ENCODE assay signal across 8 mouse cellular contexts in genomic region chr15:79442257-79442611, GRCm38 (mm10). TPM values are rescaled to one million over a fixed set of nuclear protein-coding genes. Genes with fewer than 3 reads are reported as not detected.
DNase-seq lines count a peak whose midpoint lies in the region; ATAC-seq and TF ChIP-seq lines count a peak whose summit lies in the region.

No protein-coding gene starts in this region.

- H3K4me2 ChIP-seq in kidney, postnatal 0 days (ENCODE audit: low read length), result peak overlapping the region; percentile 76
- peak overlapping the region; percentile 95 for H3K4me2 ChIP-seq in embryonic facial prominence, embryonic 12.5 days (replicated peaks)
- peak overlapping the region; percentile 98 for H3K4me2 ChIP-seq in hindbrain, postnatal 0 days (ENCODE audit: low read depth, low read length)
- peak overlapping the region; percentile 98 for H3K4me2 ChIP-seq in midbrain, postnatal 0 days (ENCODE audit: low read depth, low read length, poor library complexity, severe bottlenecking)

- 4% methylated on average over 6 of the region's 6 CpGs for WGBS in kidney, postnatal 0 days
- WGBS in embryonic facial prominence, embryonic 12.5 days, result 4% methylated on average over 6 of the region's 6 CpGs
- 1% methylated on average over 6 of the region's 6 CpGs for WGBS in hindbrain, postnatal 0 days
- WGBS in midbrain, postnatal 0 days, result 3% methylated on average over 6 of the region's 6 CpGs

- TF ChIP-seq CTCF in kidney, postnatal 0 days (IDR thresholded peaks at IDR 0.05; ENCODE audit: low read depth), result no peak
- TF ChIP-seq CTCF in hindbrain, postnatal 0 days (IDR thresholded peaks at IDR 0.05; ENCODE audit: low read depth), result no peak
- TF ChIP-seq CTCF in midbrain, postnatal 0 days (IDR thresholded peaks at IDR 0.05), result no peak

- H3K4me3 ChIP-seq in kidney, postnatal 0 days (replicated peaks; ENCODE audit: low read depth, low read length), result peak overlapping the region; percentile 88
- H3K4me3 ChIP-seq in embryonic facial prominence, embryonic 12.5 days, result peak overlapping the region; percentile 89
- peak overlapping the region; percentile 96 for H3K4me3 ChIP-seq in hindbrain, postnatal 0 days (ENCODE audit: low read length)
- H3K4me3 ChIP-seq in midbrain, postnatal 0 days (ENCODE audit: low read depth, low read length), result peak overlapping the region; percentile 93

- no peak for DNase-seq in kidney, postnatal 0 days (ENCODE audit: low spot score)
- no peak for DNase-seq in kidney, adult 11 months
- DNase-seq in hindbrain, postnatal 0 days (ENCODE audit: low spot score), result no peak
- peak; percentile 33 for DNase-seq in midbrain, postnatal 0 days (ENCODE audit: low spot score)
- no peak for DNase-seq in thymus, postnatal 14 days
- DNase-seq in urinary bladder, postnatal 14 days (ENCODE audit: low spot score), result no peak
- no peak for DNase-seq in layer of hippocampus, adult 9-11 months

- ATAC-seq in kidney, postnatal 0 days (replicated peaks; ENCODE audit: low FRiP score, low read depth), result no peak
- no peak for ATAC-seq in embryonic facial prominence, embryonic 12.5 days (ENCODE audit: insufficient number of reproducible peaks, insufficient read depth, low FRiP score, low TSS enrichment)
- peak; percentile 8; the same call in 1 of the 2 replicates for ATAC-seq in hindbrain, postnatal 0 days
- no peak for ATAC-seq in midbrain, postnatal 0 days (ENCODE audit: low FRiP score)

- peak overlapping the region; percentile 94 for H3K9ac ChIP-seq in kidney, postnatal 0 days (ENCODE audit: low read depth, low read length)
- peak overlapping the region; percentile 99 for H3K9ac ChIP-seq in embryonic facial prominence, embryonic 12.5 days
- peak overlapping the region; percentile 99 for H3K9ac ChIP-seq in hindbrain, postnatal 0 days (replicated peaks; ENCODE audit: low read length)
- H3K9ac ChIP-seq in midbrain, postnatal 0 days (replicated peaks; ENCODE audit: low read length, poor library complexity, severe bottlenecking), result peak overlapping the region; percentile 98

- 0 out of 2 replicates have a peak, but pooled peaks cover 4% of the 10 kb centered on the region for H3K36me3 ChIP-seq in kidney, postnatal 0 days (ENCODE audit: insufficient read depth, low read length)
- H3K36me3 ChIP-seq in embryonic facial prominence, embryonic 12.5 days, result peaks cover 17% of the 10 kb centered on the region
- peaks cover 2% of the 10 kb centered on the region; the same call in 1 of the 2 replicates for H3K36me3 ChIP-seq in hindbrain, postnatal 0 days (ENCODE audit: insufficient read depth, low read length)
- peaks cover 8% of the 10 kb centered on the region for H3K36me3 ChIP-seq in midbrain, postnatal 0 days (ENCODE audit: insufficient read depth, low read length)

- no peaks in the 10 kb centered on the region for H3K27me3 ChIP-seq in kidney, postnatal 0 days (ENCODE audit: insufficient read depth, low read length)
- H3K27me3 ChIP-seq in embryonic facial prominence, embryonic 12.5 days, result no peaks in the 10 kb centered on the region; the same call in 1 of the 2 replicates
- no peaks in the 10 kb centered on the region for H3K27me3 ChIP-seq in hindbrain, postnatal 0 days (ENCODE audit: insufficient read depth, low read length)
- H3K27me3 ChIP-seq in midbrain, postnatal 0 days (ENCODE audit: insufficient read depth, low read length), result no peaks in the 10 kb centered on the region

- H3K9me3 ChIP-seq in kidney, postnatal 0 days (replicated peaks; ENCODE audit: low read length), result no peaks in the 10 kb centered on the region
- H3K9me3 ChIP-seq in embryonic facial prominence, embryonic 12.5 days, result no peaks in the 10 kb centered on the region
- no peaks in the 10 kb centered on the region for H3K9me3 ChIP-seq in hindbrain, postnatal 0 days (ENCODE audit: low read length)
- no peaks in the 10 kb centered on the region for H3K9me3 ChIP-seq in midbrain, postnatal 0 days (ENCODE audit: low read length)

- peaks cover 33% of the 10 kb centered on the region for H3K4me1 ChIP-seq in kidney, postnatal 0 days (replicated peaks; ENCODE audit: insufficient read depth, low read length)
- H3K4me1 ChIP-seq in embryonic facial prominence, embryonic 12.5 days, result peaks cover 43% of the 10 kb centered on the region
- peaks cover 31% of the 10 kb centered on the region for H3K4me1 ChIP-seq in hindbrain, postnatal 0 days (ENCODE audit: insufficient read depth, low read length)
- peaks cover 22% of the 10 kb centered on the region for H3K4me1 ChIP-seq in midbrain, postnatal 0 days (ENCODE audit: insufficient read depth, low read length)

- H3K27ac ChIP-seq in kidney, postnatal 0 days, result peak overlapping the region; percentile 94
- H3K27ac ChIP-seq in embryonic facial prominence, embryonic 12.5 days, result peak overlapping the region; percentile 96
- H3K27ac ChIP-seq in hindbrain, postnatal 0 days, result peak overlapping the region; percentile 96
- H3K27ac ChIP-seq in midbrain, postnatal 0 days (ENCODE audit: low read depth, low read length), result peak overlapping the region; percentile 90

RNA-seq across cellular contexts. Expression of gene Csnk1e, which starts 13.1 kb away (rescaled TPM):
- polyA plus RNA-seq in kidney, postnatal 0 days (2015; fragmentation: Nextera tagmentation; extraction: Ambion mirVana), result 50.9 and 53.9 TPM in 2 replicates
- polyA plus RNA-seq in embryonic facial prominence, embryonic 12.5 days (2016; fragmentation: Nextera tagmentation; extraction: Ambion mirVana), result 148 and 160 TPM in 2 replicates
- 323 and 374 TPM in 2 replicates for total RNA-seq in hindbrain, postnatal 0 days (2014; rRNA removed)
- 158 and 178 TPM in 2 replicates for polyA plus RNA-seq in hindbrain, postnatal 0 days (2015; fragmentation: Nextera tagmentation; extraction: Ambion mirVana)
- 378 and 384 TPM in 2 replicates for total RNA-seq in midbrain, postnatal 0 days (2014; rRNA removed)
- polyA plus RNA-seq in midbrain, postnatal 0 days (2015; fragmentation: Nextera tagmentation; extraction: Ambion mirVana), result 153 and 195 TPM in 2 replicates

RNA-seq across cellular contexts. Expression of gene Tmem184b, which starts 38.9 kb away (rescaled TPM):
- 44.4 and 47.5 TPM in 2 replicates for polyA plus RNA-seq in kidney, postnatal 0 days (2015; fragmentation: Nextera tagmentation; extraction: Ambion mirVana)
- polyA plus RNA-seq in embryonic facial prominence, embryonic 12.5 days (2016; fragmentation: Nextera tagmentation; extraction: Ambion mirVana), result 61.7 and 63.1 TPM in 2 replicates
- total RNA-seq in hindbrain, postnatal 0 days (2014; rRNA removed), result 72.4 and 113 TPM in 2 replicates
- 26.6 and 31.6 TPM in 2 replicates for polyA plus RNA-seq in hindbrain, postnatal 0 days (2015; fragmentation: Nextera tagmentation; extraction: Ambion mirVana)
- 54.9 and 75.7 TPM in 2 replicates for total RNA-seq in midbrain, postnatal 0 days (2014; rRNA removed)
- polyA plus RNA-seq in midbrain, postnatal 0 days (2015; fragmentation: Nextera tagmentation; extraction: Ambion mirVana), result 30.1 and 33.3 TPM in 2 replicates
